Mouse (Mus musculus): ENCODE measurements at regions not wholly inside any gene's neighbourhood (a gene's known extent, or its start where the extent isn't known, plus 50 kb on each side); places are given as distances from the start of the nearest gene placed in this dataset.

DNA sequence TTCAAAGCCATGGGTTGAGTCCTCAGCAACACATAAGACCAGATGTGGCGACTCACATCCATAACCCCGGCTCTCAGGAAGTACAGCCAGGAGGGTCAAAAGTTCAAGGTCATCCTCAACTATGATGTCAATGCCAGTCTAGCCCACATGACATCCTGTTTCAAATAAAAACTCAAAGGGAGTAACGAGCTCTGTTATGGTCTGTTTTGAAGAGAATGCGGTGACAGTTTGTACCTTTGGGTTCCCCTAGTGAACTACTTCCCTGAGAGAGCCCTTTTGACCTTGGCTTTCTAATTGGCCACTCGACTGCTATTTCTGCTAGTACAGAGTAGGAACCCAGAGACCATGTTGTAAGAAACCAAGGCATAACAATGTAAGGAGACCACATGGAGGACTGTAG lies 119.7 kb upstream of the Plekha5 start:
- no peak for DNase-seq (ENCODE audit: extremely low spot score in 1 of 2, low spot score in 1 of 2)

- peak in 1 of 2 experiments; percentile 15 for DNase-seq (ENCODE audit: extremely low spot score in 1 of 2, low spot score in 1 of 2)
These were observed 123.2 kb upstream of the Plekha5 start for GRCm38 (mm10) chr6:140300470-140301145.

DNA sequence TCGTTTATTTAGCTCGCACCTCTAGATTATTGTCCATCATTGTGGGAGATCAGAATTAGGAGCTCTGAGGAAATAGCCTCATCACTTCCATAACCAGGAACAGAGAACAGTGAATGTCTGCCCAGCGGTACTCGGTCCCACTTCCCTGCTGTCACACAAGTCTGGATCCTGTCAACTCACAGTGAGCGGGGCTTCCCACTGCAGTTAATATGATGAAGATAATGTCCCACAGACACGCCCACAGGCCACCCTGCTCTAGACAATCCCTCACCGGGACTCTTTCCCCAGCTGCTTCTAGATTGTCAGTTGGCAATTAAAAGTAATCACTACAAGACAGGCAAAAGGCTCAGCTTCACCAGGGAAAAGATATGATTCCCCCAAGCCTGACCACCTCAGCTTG lies 124.2 kb upstream of the Plekha5 start:
- DNase-seq (ENCODE audit: extremely low spot score in 1 of 2, low spot score in 1 of 2), result no peak

DNA sequence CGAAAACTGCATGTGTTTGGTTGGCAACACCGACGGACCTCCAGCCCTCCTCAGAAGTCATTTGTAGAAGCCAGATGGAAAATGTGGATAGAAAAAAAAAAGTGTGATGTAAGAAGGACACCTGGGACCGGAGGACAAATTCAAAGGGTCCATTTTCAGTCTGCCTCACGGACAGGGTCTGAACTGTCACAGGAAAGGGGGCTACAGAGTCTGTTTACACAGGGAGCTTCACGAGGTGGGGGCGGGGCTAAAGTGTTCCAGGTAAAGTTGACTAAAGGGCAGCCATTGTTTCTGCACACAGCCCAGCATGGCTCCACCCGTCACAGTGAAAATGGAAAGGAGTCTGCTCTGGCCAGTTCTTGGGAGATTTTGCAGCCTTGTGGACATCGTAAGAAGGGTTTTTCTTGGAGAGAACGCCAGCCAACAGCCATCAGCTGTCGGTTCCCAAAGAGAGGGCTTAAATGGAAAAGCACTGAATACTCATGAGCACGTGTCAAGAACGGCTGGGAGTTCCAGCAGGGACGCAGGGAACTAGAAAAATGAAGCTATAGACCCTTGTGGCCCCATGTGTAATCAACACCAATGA lies 125.8 kb upstream of the Plekha5 start:
- no peak for DNase-seq (ENCODE audit: extremely low spot score in 1 of 2, low spot score in 1 of 2)

- DNase-seq (ENCODE audit: extremely low spot score in 1 of 2, low spot score in 1 of 2), result no peak
These were observed 126.3 kb upstream of the Plekha5 start for GRCm38 (mm10) chr6:140297561-140297960.

DNA sequence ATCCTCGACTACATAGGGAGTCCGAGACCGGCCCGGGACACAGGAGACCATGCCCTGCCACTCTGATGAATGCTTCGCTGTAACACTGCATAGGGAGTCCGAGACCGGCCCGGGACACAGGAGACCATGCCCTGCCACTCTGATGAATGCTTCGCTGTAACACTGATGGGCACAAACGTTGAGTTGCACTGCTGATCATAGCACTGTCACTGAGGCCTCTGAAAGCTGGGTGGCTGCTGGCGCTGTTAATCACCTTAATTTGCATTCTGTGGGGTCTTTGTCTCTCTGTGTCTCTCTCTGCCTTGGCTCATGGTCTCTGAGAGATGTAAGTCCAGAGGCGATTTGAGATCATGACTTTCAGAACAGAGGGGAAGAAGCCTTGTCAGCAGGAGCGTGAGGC lies 133.7 kb upstream of the Plekha5 start:
- no peak for DNase-seq (ENCODE audit: extremely low spot score in 1 of 2, low spot score in 1 of 2)

DNA sequence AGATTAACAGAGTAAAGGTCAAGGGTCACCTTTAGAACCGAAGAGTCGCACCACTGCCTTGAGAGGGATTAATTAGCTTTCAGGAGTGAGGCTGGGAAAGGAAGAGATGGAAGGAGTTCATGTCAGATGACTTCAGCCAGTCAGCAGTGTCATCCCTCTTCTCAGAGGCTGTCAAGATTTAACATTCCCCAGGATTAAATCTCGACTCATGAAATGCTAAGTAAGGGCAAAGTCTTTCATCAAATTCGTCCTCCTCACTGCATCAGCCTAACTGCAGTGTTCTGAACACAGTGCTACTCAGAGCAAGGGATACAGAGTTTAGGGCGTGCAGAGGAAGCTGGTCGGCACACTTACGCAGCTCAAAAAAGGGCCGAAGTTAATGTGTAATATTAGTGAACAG lies 135.1 kb upstream of the Plekha5 start:
- no peak for DNase-seq (ENCODE audit: extremely low spot score in 1 of 2, low spot score in 1 of 2)

GRCm38 (mm10) chr6:140282285-140282577 lies 141.6 kb upstream of the Plekha5 start:
- DNase-seq (ENCODE audit: extremely low spot score in 1 of 2, low spot score in 1 of 2), result no peak

DNA sequence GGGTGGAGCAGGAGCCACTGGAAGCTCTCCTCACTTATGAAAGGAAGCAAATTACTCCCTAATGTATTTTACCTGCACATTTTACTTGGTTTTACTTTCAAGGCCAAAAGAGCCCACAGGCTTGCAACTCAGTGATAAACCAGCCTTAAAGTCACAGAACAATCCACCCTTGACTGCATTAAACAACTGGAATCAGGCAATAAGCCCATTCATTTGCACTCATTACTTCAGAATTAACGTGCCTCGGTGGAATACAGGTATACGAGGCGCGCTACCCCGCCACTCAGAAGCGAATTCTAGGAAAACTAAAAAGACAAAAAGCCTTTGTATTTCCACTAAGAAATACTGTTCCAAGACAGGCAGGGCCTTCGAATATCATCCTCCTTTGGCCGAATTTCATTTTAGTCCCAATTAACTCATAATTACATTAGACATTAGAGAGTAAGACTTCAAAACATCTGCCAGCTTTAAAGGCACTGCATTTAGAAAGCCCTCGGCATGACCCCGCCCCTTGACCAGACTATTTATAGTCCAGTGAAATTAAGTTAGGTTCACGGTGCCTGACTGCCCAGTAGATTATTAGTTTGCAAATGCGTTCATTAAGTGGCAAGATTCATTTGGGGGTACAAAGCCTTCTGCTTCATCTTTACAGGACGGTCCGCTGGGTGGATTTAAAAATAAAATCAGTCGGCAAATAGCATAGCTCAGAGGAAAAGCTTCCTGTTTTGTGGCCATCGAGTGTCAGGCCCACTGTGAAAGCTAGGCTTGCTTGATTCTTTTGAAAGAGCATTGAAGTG lies 142.2 kb upstream of the Plekha5 start:
- no peak for DNase-seq (ENCODE audit: extremely low spot score in 1 of 2, low spot score in 1 of 2)

DNA sequence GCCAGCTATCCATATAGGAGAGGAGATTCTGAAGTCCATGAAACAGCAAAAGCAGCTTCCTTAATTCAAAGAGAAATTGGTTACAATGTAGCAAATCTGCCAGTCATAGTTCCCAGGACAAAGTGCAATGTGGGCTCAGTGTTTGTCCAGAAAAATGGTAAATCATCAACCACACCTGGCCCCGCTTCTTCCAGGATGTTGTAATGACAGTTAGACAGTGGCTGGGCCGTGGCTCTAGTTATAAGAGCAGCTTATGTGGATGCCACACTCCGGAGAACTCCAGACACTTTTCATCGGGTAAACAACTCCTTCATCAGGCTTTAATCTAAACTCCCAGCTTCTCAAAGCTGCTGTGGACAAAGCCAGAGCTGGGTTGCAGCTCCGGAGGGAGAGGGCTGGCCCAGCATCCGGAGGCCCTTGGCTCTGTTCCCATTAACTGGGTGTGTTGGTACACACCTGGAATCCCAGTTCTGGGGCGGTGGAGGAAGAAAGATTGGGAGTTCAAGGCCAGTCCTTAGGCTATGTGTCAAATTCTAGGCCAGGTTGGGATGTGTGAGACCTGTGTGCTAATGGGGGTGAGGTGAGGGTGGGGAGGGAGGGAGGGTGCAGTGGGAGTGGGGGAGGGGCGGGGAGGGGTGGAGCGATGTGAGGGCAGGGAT lies 142.9 kb upstream of the Plekha5 start:
- DNase-seq (ENCODE audit: extremely low spot score in 1 of 2, low spot score in 1 of 2), result no peak

DNA sequence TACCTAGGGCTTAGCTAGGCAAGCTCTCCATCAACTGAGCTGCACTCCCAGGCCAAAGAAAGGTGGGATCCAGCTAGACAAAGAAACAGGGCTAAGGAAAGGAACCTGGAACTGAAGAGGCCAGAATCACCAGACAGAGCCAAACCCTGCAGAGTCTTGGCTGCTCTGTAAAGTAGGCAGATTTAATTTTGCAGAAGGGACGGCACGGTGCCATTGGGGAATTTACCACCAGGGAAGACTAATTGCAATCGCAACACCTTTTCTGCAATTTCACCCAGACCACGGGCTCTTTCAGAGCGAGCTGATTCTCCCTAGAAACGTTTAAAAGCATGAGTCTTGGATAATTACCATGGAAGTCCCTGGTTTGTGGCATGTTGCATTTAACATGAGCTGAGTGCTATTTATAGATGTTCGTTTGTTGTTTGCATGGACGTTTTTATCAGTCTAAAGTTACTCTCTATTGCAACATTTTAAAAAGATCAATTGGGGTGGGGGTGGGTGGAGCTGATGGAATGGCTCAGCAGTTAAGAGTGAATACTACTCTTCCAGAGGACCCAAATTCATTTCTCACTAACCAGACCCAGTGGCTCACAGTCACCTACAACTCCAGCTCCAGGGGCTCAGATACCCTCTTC lies 144.0 kb upstream of the Plekha5 start:
- no peak for DNase-seq (ENCODE audit: extremely low spot score in 1 of 2, low spot score in 1 of 2)

DNA sequence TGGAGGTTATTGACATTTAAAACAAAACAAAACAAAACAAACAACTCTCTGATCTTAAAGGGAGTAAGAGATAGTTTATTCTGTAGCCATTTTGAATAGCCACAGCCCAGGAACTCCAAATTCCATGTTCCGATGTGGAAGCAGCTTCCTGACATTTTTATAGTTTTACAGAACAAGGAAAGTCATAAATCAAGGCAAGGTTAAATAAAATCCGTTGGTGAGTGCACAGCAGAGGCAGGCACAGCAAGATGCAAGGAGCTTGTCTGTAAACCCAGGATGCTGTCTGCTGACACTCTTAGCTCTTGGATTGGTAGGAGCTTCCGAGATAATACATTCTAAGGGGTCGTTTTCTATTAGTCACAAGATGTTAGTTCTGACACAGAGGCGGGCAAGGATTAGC lies 145.1 kb upstream of the Plekha5 start:
- DNase-seq (ENCODE audit: extremely low spot score in 1 of 2, low spot score in 1 of 2), result no peak

DNA sequence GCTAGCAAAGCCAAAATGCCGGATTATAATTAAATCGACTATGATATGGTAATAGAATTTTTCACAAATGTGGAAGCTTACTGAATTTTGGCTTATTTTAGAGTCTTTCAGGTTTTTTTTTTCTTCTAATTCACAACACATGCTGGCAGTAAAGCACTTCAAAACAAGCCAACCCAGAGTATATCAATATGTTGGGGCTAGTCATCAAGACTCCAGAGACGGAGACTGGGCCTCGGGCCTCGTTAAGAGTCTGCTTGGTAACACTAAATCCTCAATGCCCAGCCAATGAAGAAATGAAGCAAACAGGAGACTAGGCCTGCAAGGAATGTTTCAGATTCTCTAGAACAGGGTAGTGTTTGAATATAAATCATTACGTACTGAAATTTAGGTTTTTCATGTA lies 153.3 kb upstream of the Plekha5 start:
- DNase-seq (ENCODE audit: extremely low spot score in 1 of 2, low spot score in 1 of 2), result no peak

- no peak for DNase-seq (ENCODE audit: extremely low spot score in 1 of 2, low spot score in 1 of 2)
These were observed 155.4 kb upstream of the Plekha5 start for GRCm38 (mm10) chr6:140268315-140269070.

- no peak for DNase-seq (ENCODE audit: extremely low spot score in 1 of 2, low spot score in 1 of 2)
These were observed 159.9 kb upstream of the Plekha5 start for GRCm38 (mm10) chr6:140263920-140264319.

DNA sequence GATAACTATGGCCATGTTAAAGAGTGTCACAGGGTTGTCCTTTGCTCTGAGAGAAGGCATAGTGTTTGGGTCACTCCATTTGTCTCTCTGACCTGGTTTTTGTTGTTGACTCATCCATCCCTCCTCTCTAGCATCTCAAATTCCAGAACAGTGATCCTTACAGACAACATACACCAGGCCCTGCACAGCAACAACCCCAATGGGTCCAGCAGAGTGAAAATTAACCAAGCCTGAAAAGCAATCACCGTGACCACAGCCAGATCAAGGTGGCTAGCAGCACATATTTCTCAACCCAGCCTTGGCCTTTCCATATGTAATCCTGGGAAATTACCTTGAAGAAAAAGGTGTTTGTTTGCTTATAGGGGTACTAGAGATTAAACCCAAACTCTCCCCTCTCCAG lies 162.0 kb upstream of the Plekha5 start:
- DNase-seq (ENCODE audit: extremely low spot score in 1 of 2, low spot score in 1 of 2), result no peak

DNA sequence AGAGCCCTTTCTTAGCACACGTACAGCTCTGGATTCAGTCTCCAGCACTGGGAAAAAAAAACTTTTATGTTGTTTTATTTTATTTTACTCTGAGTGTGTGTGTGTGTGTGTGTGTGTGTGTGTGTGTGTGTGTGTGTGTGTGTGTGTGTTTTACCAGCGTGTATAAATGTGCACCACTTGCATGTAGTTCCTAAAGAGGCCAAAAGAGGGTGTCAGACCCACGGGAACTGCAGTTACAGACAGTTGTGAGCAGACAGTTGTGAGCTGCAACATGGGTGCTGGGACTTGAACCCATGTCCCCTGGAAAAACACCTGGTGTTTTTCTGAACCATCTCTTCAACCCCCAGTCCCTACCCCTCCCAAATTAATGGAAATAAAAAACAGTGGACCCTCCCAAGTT lies 165.1 kb upstream of the Plekha5 start:
- DNase-seq (ENCODE audit: extremely low spot score in 1 of 2, low spot score in 1 of 2), result no peak

- DNase-seq (ENCODE audit: extremely low spot score in 1 of 2, low spot score in 1 of 2), result no peak
These were observed 165.8 kb upstream of the Plekha5 start for GRCm38 (mm10) chr6:140258101-140258500.

DNA sequence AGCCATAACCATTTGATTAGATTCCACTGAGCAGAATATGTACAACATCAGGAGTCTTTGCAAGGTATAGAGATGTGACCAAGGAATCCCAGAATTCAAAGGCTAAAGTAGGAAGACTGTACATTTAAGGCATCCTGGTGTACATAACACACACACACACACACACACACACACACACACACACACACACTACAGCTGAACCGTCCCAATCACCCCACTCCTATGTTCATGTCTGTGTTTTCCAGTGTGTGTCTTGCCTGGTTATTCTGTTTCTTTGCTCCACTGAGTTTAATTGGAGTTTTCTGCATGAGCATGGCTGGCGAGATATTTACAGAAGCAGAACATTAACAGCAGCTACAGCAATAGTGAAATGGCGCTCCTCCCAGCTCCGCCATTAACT lies 172.3 kb upstream of the Plekha5 start:
- no peak for DNase-seq (ENCODE audit: extremely low spot score in 1 of 2, low spot score in 1 of 2)

GRCm38 (mm10) chr6:140243411-140244151 lies 180.3 kb upstream of the Plekha5 start:
- DNase-seq (ENCODE audit: extremely low spot score in 1 of 2, low spot score in 1 of 2), result no peak

Measured in frontal cortex, adult 2 months (tissue).